Mouse (Mus musculus) activated CD4-positive, CD25-positive, alpha-beta regulatory T cell, adult 4 months (primary cell): Measurements from ENCODE around the gene Dpp7. TPM values are rescaled to one million over a fixed set of nuclear protein-coding genes. Genes with fewer than 3 reads are reported as not detected.

Experiments
- ATAC-seq: one replicate; pipeline ENCODE4 v1.8.0; 2017
- polyA plus RNA-seq, 2 experiments: library from polyadenylated mRNA; unstranded; fragments of 100-300 nt; shearing (Covaris generic); gene quantifications; one replicate each; pipeline ENCODE4 v1.2.1; 2017

Dpp7 gene
- polyA plus RNA-seq, 2 experiments from 2014 or later: 10.3 to 13.9 TPM

DNA sequence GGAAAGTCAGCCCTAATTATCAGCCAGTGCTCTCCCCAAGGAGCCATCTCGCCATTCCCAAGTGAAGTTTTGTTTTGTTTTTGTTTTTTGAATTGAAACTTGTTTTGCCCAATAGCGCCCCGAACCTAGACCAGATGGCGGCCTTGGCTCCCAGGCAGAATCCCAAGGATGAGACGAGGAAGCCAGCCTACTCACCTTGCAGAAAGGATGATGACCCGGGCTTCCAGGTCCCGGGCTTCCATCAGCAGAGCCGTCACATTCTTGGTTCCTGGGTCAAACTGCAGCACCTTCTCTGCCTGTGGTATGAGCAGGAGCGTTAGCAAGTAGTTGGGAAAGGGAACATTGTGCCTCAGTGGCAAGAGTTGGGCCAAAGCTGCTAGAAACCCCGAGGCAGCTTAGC is 46.0 kb downstream of the Dpp7 start:
- no peak for ATAC-seq

DNA sequence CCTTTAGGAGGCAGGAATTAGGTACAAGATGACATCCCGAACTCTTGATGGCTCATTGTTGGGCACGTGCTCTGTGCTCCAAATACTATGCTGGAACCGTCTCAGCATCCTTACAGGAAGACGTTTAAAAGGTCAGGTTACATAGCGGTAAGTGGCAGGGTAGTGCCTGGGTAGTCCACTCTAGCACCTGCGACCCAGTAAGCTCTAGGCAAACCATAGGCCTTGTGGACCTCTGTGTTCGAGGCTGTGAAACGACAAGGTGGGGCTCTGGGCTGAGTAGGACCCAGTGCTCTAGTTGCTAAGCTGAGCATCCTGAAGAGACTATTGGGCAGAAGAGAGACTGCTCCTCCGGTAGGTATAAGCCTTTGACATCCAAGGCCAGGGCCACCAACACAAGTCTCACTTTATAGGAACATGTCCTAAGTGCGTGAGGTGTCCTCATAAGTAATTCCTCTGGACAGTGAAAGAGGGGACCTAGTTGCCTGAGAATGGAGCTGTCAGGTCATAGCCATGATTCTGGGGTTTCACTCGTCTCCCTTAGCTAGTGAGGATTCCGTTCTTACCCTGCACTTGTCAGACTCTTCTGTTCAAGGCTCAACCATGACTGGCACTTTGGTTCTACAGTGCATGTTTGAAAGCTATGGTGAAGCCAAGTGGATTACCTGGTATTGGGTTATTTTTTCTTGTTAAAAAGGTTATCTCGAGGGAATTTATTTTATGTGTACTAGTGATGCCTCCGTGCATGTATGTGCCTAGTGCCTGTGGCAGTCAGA is 50.4 kb downstream of the Dpp7 start:
- ATAC-seq: no peak

DNA sequence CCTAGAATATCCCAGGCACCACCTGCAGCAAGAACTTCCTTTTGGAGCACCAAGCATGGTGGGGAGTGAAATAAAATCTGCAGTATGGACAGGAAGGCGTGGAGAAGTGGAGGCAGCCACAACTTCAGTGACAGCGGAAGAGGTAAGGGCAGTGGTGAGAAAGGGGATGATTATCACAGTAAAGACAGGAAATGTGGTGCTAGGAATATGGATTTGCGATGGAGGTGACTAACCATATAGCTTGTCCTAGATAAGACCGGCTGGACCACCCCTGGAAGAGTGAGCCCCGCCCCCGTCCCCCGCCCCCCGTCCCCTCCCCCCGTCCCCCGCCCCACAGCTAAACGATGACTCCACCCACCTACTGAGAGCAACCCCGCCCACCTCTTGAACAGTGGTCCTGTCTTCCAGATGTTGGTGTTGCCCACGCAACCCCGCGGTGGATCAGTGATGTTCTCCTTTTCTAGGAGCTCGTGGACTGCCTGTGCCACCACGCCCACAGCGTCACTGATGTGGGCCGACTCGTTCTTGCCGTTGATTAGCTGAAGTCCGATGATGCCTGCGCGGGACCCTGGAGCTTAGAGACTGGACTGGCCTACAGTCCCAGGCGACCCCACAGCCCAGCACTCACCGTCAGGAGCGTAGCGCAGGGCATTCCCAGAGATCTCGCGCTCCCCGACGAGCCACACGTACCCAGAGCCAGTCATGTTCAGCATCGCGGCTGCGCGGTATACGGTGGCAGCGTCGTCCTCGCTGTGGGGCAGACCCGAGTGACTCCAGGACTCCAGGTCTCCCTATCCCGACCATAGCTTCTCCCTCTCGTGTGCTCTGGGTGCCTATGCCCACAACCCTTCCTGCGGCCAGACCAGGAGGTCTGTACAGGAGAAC is 51.3 kb downstream of the Dpp7 start:
- ATAC-seq: peak; percentile 61

DNA sequence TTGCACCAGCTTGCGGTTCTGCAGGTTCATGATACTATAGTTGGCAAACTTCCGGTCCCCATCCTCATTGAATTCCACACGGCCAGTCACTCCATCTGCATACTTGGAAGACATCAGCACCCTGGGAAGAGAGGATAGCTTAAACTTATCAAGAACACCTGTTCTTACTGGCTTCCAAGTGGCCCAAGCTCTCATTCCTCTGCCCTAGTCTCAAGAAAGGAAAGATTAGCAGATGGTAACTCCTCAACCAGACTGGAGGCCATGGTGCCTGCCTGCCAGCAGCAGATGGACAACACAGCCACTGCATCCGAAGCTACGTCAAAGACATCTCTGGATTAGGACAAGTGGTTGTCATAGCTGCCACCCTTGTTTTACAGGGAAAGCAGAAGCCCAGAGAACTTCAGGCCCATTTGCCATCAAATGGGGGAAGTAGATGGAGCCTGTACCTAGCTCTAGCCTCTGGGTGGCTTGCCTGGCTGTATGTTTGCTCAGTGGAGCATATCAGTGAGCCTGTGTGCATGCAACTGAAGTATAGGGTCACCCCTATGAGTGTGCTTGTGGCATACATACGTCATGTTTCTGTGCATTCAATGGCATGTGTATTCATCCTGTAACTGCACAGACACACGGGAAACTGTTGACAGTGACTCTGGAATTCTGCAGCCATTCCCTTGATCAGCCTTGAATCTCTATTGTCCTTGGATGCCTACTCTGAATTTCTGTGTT is 52.1 kb downstream of the Dpp7 start:
- no peak for ATAC-seq

DNA sequence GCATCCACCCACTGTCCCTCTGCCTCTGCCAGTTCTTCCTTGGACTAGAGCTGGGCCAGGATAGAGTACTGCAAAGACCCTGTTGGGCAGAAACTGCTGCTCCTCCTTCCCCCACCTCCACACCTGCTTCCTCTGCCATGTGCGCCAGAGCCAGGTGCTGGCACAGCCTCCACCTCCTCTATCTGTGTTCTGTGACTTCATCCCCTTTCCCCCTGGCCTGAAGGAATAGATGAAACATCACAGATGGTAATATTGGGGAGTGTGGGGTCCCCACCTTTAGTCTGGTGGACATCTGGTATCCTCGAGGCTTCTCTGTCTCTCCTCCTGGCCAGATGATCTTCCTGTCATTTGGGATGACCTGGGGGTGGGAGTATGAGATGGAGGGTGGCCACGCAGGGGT is 52.7 kb downstream of the Dpp7 start:
- ATAC-seq: no peak

Other genes starting within 250 kb of the Dpp7 start
- 1 to 10 TPM in 1 of 2 experiments, under 1 TPM in 1; 0.61 to 1.2 TPM for gene Nrarp, start 175.6 kb downstream of the Dpp7 start, polyA plus RNA-seq
- 10 to 100 TPM; 51.4 to 89.5 TPM for gene Tor4a, start 159.5 kb downstream of the Dpp7 start, polyA plus RNA-seq
- gene Nelfb, start 144.9 kb downstream of the Dpp7 start, polyA plus RNA-seq: 10 to 100 TPM; 41.1 to 49.1 TPM
- gene Stpg3, start 141.7 kb downstream of the Dpp7 start, polyA plus RNA-seq: not detected
- not detected for gene Fam166a, start 137.6 kb downstream of the Dpp7 start, polyA plus RNA-seq
- 100 to 1,000 TPM; 110 to 150 TPM for gene Tubb4b, start 131.7 kb downstream of the Dpp7 start, polyA plus RNA-seq
- not detected for gene Slc34a3, start 122.0 kb downstream of the Dpp7 start, polyA plus RNA-seq
- not detected for gene Rnf224, start 119.6 kb downstream of the Dpp7 start, polyA plus RNA-seq
- under 1 TPM in 1 of 2 experiments, not detected in 1; 0.58 TPM for gene Rnf208, start 114.1 kb downstream of the Dpp7 start, polyA plus RNA-seq
- not detected for gene Cysrt1, start 113.9 kb downstream of the Dpp7 start, polyA plus RNA-seq
- gene AL732309.1, start 109.5 kb downstream of the Dpp7 start, polyA plus RNA-seq: 1 to 10 TPM; 3.6 to 4.2 TPM
- gene Tmem203, start 100.9 kb downstream of the Dpp7 start, polyA plus RNA-seq: 10 to 100 TPM; 10.8 to 13.0 TPM
- gene Tprn, start 93.7 kb downstream of the Dpp7 start, polyA plus RNA-seq: 10 to 100 TPM in 1 of 2 experiments, 1 to 10 TPM in 1; 5.5 to 12.4 TPM
- 100 to 1,000 TPM; 127 to 134 TPM for gene Ssna1, start 83.9 kb downstream of the Dpp7 start, polyA plus RNA-seq
- 10 to 100 TPM; 24.8 to 39.3 TPM for gene Anapc2, start 83.9 kb downstream of the Dpp7 start, polyA plus RNA-seq
- not detected for gene Tmem210, start 68.2 kb downstream of the Dpp7 start, polyA plus RNA-seq
- gene Lrrc26, start 66.4 kb downstream of the Dpp7 start, polyA plus RNA-seq: not detected
- not detected for gene Grin1, start 37.2 kb downstream of the Dpp7 start, polyA plus RNA-seq
- gene Man1b1, start 24.0 kb downstream of the Dpp7 start, polyA plus RNA-seq: 10 to 100 TPM; 19.7 to 23.2 TPM
- gene Uap1l1, start 9.3 kb upstream of the Dpp7 start, polyA plus RNA-seq: 10 to 100 TPM; 13.3 to 15.0 TPM
- 1 to 10 TPM; 1.8 to 2.6 TPM for gene Sapcd2, start 16.0 kb upstream of the Dpp7 start, polyA plus RNA-seq
- gene Entpd2, start 39.5 kb upstream of the Dpp7 start, polyA plus RNA-seq: under 1 TPM in 1 of 2 experiments, not detected in 1; 0.17 TPM
- gene Npdc1, start 43.0 kb upstream of the Dpp7 start, polyA plus RNA-seq: 1 to 10 TPM; 1.2 to 1.7 TPM
- 10 to 100 TPM; 13.6 to 13.8 TPM for gene Fut7, start 66.9 kb upstream of the Dpp7 start, polyA plus RNA-seq
- gene Abca2, start 72.3 kb upstream of the Dpp7 start, polyA plus RNA-seq: 10 to 100 TPM; 32.8 to 41.4 TPM
- 1 to 10 TPM; 2.0 to 2.2 TPM for gene Clic3, start 100.5 kb upstream of the Dpp7 start, polyA plus RNA-seq
- gene Paxx, start 104.7 kb upstream of the Dpp7 start, polyA plus RNA-seq: 10 to 100 TPM; 72.8 to 74.8 TPM
- not detected for gene Ptgds, start 113.7 kb upstream of the Dpp7 start, polyA plus RNA-seq
- not detected for gene Lcn12, start 137.6 kb upstream of the Dpp7 start, polyA plus RNA-seq
- gene Fbxw5, start 144.4 kb upstream of the Dpp7 start, polyA plus RNA-seq: 10 to 100 TPM; 51.3 to 71.1 TPM
- gene C8g, start 145.4 kb upstream of the Dpp7 start, polyA plus RNA-seq: 1 to 10 TPM; 3.1 to 3.2 TPM
- gene Traf2, start 190.6 kb upstream of the Dpp7 start, polyA plus RNA-seq: 10 to 100 TPM; 60.9 to 67.0 TPM
- gene Edf1, start 201.5 kb upstream of the Dpp7 start, polyA plus RNA-seq: 100 to 1,000 TPM; 290 to 402 TPM
- gene Mamdc4, start 218.5 kb upstream of the Dpp7 start, polyA plus RNA-seq: under 1 TPM; 0.40 to 0.91 TPM
- 10 to 100 TPM; 55.3 to 61.6 TPM for gene Phpt1, start 218.9 kb upstream of the Dpp7 start, polyA plus RNA-seq
- under 1 TPM in 1 of 2 experiments, not detected in 1; 0.07 TPM for gene Ajm1, start 225.4 kb upstream of the Dpp7 start, polyA plus RNA-seq